Mouse (Mus musculus) myocyte (in vitro differentiated cells): ENCODE measurements around the gene Enkd1. TPM values are rescaled to one million over a fixed set of nuclear protein-coding genes. Genes with fewer than 3 reads are reported as not detected.

ENCODE experiments used
- H3K27me3 ChIP-seq: one replicate; pipeline ENCODE4 v1.6.1; 2011; ENCODE audit not compliant: control insufficient read depth, insufficient read depth, insufficient read length
- H3K36me3 ChIP-seq: one replicate; pipeline ENCODE4 v1.6.1; 2011; ENCODE audit not compliant: control insufficient read depth, insufficient read depth
- H3K4me2 ChIP-seq: one replicate; pipeline ENCODE4 v1.6.1; 2011; ENCODE audit warnings: low read depth, control low read depth
- H3K4me3 ChIP-seq: one replicate; pipeline ENCODE4 v1.5.1; 2011; ENCODE audit warnings: mild to moderate bottlenecking, control low read depth, moderate library complexity
- H3K79me2 ChIP-seq: one replicate; pipeline ENCODE4 v1.6.1; 2011; ENCODE audit not compliant: control insufficient read depth, insufficient read depth
- H3ac ChIP-seq: one replicate; pipeline ENCODE4 v1.6.1; 2011; ENCODE audit not compliant: control insufficient read depth, insufficient read length
- CEBPB ChIP-seq: IDR thresholded peaks from 2 replicates; pipeline ENCODE4 v1.6.1; 2011; ENCODE audit warnings: mild to moderate bottlenecking, moderate library complexity; ENCODE audit not compliant: poor library complexity, insufficient read depth, severe bottlenecking
- E2F4 ChIP-seq: IDR thresholded peaks from one replicate; pipeline ENCODE4 v1.6.1; 2011; ENCODE audit warnings: mild to moderate bottlenecking, control low read depth, moderate library complexity; ENCODE audit not compliant: insufficient read depth
- MAX ChIP-seq: IDR thresholded peaks from one replicate; pipeline ENCODE4 v1.6.1; 2011; ENCODE audit warnings: low read depth, mild to moderate bottlenecking, control low read depth
- MYOD1 ChIP-seq, 3 experiments: IDR thresholded peaks; one replicate each; pipeline ENCODE4 v1.6.1; 2011; ENCODE audit warnings: control low read depth in 2 of 3, low read depth in 2 of 3, mild to moderate bottlenecking in 2 of 3, moderate library complexity in 1 of 3; ENCODE audit not compliant: insufficient read length in 2 of 3, control insufficient read depth in 1 of 3
- MYOG ChIP-seq, 3 experiments: IDR thresholded peaks; one replicate each; pipeline ENCODE4 v1.6.1; 2011; ENCODE audit warnings: control low read depth in 2 of 3, low read depth in 2 of 3, mild to moderate bottlenecking in 2 of 3; ENCODE audit not compliant: insufficient read length in 2 of 3, control insufficient read depth in 1 of 3, insufficient read depth in 1 of 3
- POLR2A ChIP-seq: IDR thresholded peaks from one replicate; pipeline ENCODE4 v1.6.1; 2011; ENCODE audit warnings: low read depth, mild to moderate bottlenecking, control low read depth, moderate library complexity; ENCODE audit not compliant: insufficient read length
- POLR2AphosphoS2 ChIP-seq: IDR thresholded peaks from one replicate; pipeline ENCODE4 v1.6.1; 2011; ENCODE audit warnings: low read depth, control low read depth; ENCODE audit not compliant: insufficient read length
- REST ChIP-seq: IDR thresholded peaks from one replicate; pipeline ENCODE4 v1.6.1; 2011; ENCODE audit warnings: mild to moderate bottlenecking, control low read depth, moderate library complexity; ENCODE audit not compliant: insufficient read depth, insufficient read length
- SRF ChIP-seq: IDR thresholded peaks from one replicate; pipeline ENCODE4 v1.6.1; 2011; ENCODE audit warnings: low read depth; ENCODE audit not compliant: control insufficient read depth, insufficient read length
- TCF12 ChIP-seq: IDR thresholded peaks from one replicate; pipeline ENCODE4 v1.6.1; 2011; ENCODE audit warnings: mild to moderate bottlenecking, control low read depth; ENCODE audit not compliant: poor library complexity, insufficient read depth, severe bottlenecking
- TCF3 ChIP-seq: IDR thresholded peaks from one replicate; pipeline ENCODE4 v1.6.1; 2011; ENCODE audit warnings: low read depth, control low read depth; ENCODE audit not compliant: insufficient read length
- USF1 ChIP-seq: IDR thresholded peaks from one replicate; pipeline ENCODE4 v1.6.1; 2011; ENCODE audit warnings: low read depth, mild to moderate bottlenecking, control low read depth, moderate library complexity
- polyA plus RNA-seq: library from polyadenylated mRNA; unstranded; fragments of >200 nt; fragmentation: generic; extraction: Trizol; gene quantifications from one replicate; pipeline ENCODE4 v1.2.1, GENCODE M21; 2012; ENCODE audit warnings: missing spikeins

Enkd1 gene
- polyA plus RNA-seq, 1 experiment: 21.6 TPM

GRCm38 (mm10) chr8:105695080-105695780 lies 12.8 kb downstream of the Enkd1 start:
- Histone ChIP-seq H3K4me2 (no peak overlapping the region), H3K36me3 (peaks cover 3% of the 10 kb centered on the region), H3K27me3 (no peaks in the 10 kb centered on the region), H3K4me3 (no peak overlapping the region), H3ac (no peak overlapping the region), H3K79me2 (no peaks in the 10 kb centered on the region)
- no peak for TF ChIP-seq MYOG (IDR thresholded peaks at IDR 0.05; ENCODE audit: control insufficient read depth in 1 of 3, insufficient read depth in 1 of 3, insufficient read length in 2 of 3, low read depth in 2 of 3)
- peak; percentile 41 for TF ChIP-seq POLR2AphosphoS2

- no peak overlapping the region for H3K4me2 ChIP-seq
- no peak overlapping the region for H3K4me3 ChIP-seq
- TF ChIP-seq MYOD1 (IDR thresholded peaks at IDR 0.05; ENCODE audit: control insufficient read depth in 1 of 3, insufficient read length in 2 of 3, low read depth in 2 of 3) (no peak), MAX (no peak)
- H3K36me3 ChIP-seq: peaks cover 3% of the 10 kb centered on the region
- no peaks in the 10 kb centered on the region for H3K79me2 ChIP-seq
- no peaks in the 10 kb centered on the region for H3K27me3 ChIP-seq
- no peak overlapping the region for H3ac ChIP-seq
These were observed 13.8 kb downstream of the Enkd1 start for GRCm38 (mm10) chr8:105694051-105694799.

GRCm38 (mm10) chr8:105693648-105694047 lies 14.4 kb downstream of the Enkd1 start:
- Histone ChIP-seq H3K4me3 (no peak overlapping the region), H3K79me2 (no peaks in the 10 kb centered on the region), H3K27me3 (no peaks in the 10 kb centered on the region), H3ac (no peak overlapping the region), H3K4me2 (no peak overlapping the region), H3K36me3 (peaks cover 3% of the 10 kb centered on the region)
- peak; percentile 85 for TF ChIP-seq REST
- no peak for TF ChIP-seq TCF12
- no peak for TF ChIP-seq E2F4
- TF ChIP-seq USF1: no peak
- no peak for TF ChIP-seq SRF
- no peak for TF ChIP-seq MYOG (IDR thresholded peaks at IDR 0.05; ENCODE audit: control insufficient read depth in 1 of 3, insufficient read depth in 1 of 3, insufficient read length in 2 of 3, low read depth in 2 of 3)

GRCm38 (mm10) chr8:105692449-105693182 lies 15.4 kb downstream of the Enkd1 start:
- no peak overlapping the region for H3ac ChIP-seq
- no peak overlapping the region for H3K4me2 ChIP-seq
- TF ChIP-seq MYOG (IDR thresholded peaks at IDR 0.05; ENCODE audit: control insufficient read depth in 1 of 3, insufficient read depth in 1 of 3, insufficient read length in 2 of 3, low read depth in 2 of 3): no peak
- no peak for TF ChIP-seq POLR2A
- no peak for TF ChIP-seq USF1
- TF ChIP-seq TCF3: no peak
- TF ChIP-seq TCF12: no peak
- TF ChIP-seq REST: peak; percentile 55
- no peak for TF ChIP-seq MAX
- no peak overlapping the region for H3K4me3 ChIP-seq
- H3K79me2 ChIP-seq: no peaks in the 10 kb centered on the region
- H3K36me3 ChIP-seq: peaks cover 3% of the 10 kb centered on the region
- H3K27me3 ChIP-seq: no peaks in the 10 kb centered on the region

- Histone ChIP-seq H3K79me2 (no peaks in the 10 kb centered on the region), H3K4me3 (no peak overlapping the region), H3K27me3 (no peaks in the 10 kb centered on the region), H3ac (no peak overlapping the region), H3K4me2 (no peak overlapping the region), H3K36me3 (no peaks in the 10 kb centered on the region)
- TF ChIP-seq MYOG (IDR thresholded peaks at IDR 0.05; ENCODE audit: control insufficient read depth in 1 of 3, insufficient read depth in 1 of 3, insufficient read length in 2 of 3, low read depth in 2 of 3): no peak
- no peak for TF ChIP-seq MAX
- TF ChIP-seq MYOD1 (IDR thresholded peaks at IDR 0.05; ENCODE audit: control insufficient read depth in 1 of 3, insufficient read length in 2 of 3, low read depth in 2 of 3): no peak
- no peak for TF ChIP-seq TCF3
- TF ChIP-seq TCF12: no peak
- TF ChIP-seq REST: no peak
- no peak for TF ChIP-seq POLR2AphosphoS2
- no peak for TF ChIP-seq E2F4
- no peak for TF ChIP-seq USF1
- TF ChIP-seq SRF: no peak
- no peak for TF ChIP-seq POLR2A
- no peak for TF ChIP-seq CEBPB
These were observed 17.0 kb downstream of the Enkd1 start for GRCm38 (mm10) chr8:105690978-105691377.
